Mouse (Mus musculus): ENCODE data around the gene Fgf15. TPM values are rescaled to one million over a fixed set of nuclear protein-coding genes. Genes with fewer than 3 reads are reported as not detected.
A peak's percentile ranks its signal among the peaks of the same experiment; 100 is the strongest.
"Not testable (repeated sequence)": the region's sequence is repeated elsewhere in the genome, so short reads cannot be mapped to it uniquely, and the experiment has no call there.

Fgf15 gene
- polyA plus RNA-seq, 1 experiment from 2014 or later: 78.7 TPM

DNA sequence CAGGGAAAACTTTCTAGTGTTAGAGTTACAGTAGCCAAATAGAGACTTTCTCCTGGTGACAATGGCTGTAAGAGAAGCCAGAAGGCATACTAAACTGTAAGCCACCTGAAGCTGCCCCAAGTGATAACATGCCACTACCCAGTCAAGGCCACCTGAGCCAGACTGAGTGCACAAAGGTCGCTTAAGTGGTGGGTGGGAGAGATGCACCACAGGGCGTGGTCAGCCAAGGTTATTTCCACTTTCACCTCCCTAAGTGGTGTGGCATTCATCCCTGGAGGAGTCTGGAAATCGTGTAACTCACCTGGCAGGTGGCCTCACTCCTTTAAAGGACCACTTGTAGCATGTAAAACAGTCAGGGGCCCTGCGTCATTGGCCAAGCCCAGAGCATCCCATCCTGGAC is 29.2 kb upstream of the Fgf15 start:
- Histone ChIP-seq H3K27ac (no peak overlapping the region), H3K9me3 (no peaks in the 10 kb centered on the region), H3K36me3 (replicated peaks) (no peaks in the 10 kb centered on the region), H3K4me3 (no peak overlapping the region), H3K4me1 (peaks cover 7% of the 10 kb centered on the region), H3K27me3 (ENCODE audit: poor library complexity, severe bottlenecking) (peaks cover 73% of the 10 kb centered on the region)
- no peak for DNase-seq (ENCODE audit: extremely low spot score, low spot score)
- 82% methylated on average over 4 of the region's 4 CpGs for WGBS

DNA sequence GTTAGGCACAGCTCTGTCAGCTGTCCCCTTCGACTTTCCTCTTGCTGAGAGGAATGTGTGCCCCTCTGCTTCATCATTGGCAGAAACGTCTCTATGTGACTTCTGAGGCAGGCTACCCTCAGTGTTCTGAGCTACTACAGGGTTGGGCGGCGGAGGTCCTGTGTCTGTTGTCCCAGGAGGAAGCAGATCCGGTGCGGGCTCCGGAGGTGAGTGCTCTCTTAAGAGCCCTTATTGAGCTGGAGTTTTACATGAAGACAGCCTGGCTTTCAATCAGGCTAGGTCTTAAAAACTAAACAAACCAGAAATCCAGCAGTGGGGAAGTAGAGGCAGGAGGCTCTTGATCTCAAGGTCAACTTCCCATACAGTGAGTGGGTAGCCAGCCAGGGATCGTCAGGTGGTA is 28.7 kb upstream of the Fgf15 start:
- Histone ChIP-seq H3K4me3 (no peak overlapping the region), H3K36me3 (replicated peaks) (no peaks in the 10 kb centered on the region), H3K27me3 (ENCODE audit: poor library complexity, severe bottlenecking) (peaks cover 73% of the 10 kb centered on the region), H3K9me3 (no peaks in the 10 kb centered on the region), H3K27ac (no peak overlapping the region), H3K4me1 (peaks cover 5% of the 10 kb centered on the region)
- DNase-seq (ENCODE audit: extremely low spot score, low spot score): no peak
- 82% methylated on average over 8 of the region's 8 CpGs for WGBS

DNA sequence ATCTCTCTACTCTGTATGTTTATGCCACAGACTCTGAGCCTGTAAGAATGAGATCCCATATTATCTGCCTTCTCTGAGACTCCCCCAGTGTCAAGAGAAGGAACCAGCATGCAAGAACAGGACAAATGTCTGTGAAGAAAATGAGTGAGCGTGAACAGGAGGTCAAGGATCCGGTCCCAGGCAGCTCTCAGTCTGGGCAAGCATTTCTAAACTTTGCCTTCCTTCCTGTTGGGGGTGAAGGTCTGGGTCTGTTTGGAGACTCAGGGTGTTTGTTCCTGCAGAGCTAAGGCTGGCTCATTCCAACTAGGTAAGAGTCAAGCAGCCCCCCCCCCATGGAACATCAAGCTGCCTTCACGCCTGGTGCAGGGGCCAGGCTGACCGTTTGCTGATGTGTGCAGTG is 23.9 kb upstream of the Fgf15 start:
- peaks cover 68% of the 10 kb centered on the region for H3K27me3 ChIP-seq (ENCODE audit: poor library complexity, severe bottlenecking)
- H3K4me3 ChIP-seq: no peak overlapping the region
- DNase-seq (ENCODE audit: extremely low spot score, low spot score): no peak
- no peaks in the 10 kb centered on the region for H3K36me3 ChIP-seq (replicated peaks)
- WGBS: 76% methylated on average over 4 of the region's 4 CpGs
- no peak overlapping the region; the same call in 1 of the 2 replicates for H3K27ac ChIP-seq
- peaks cover 25% of the 10 kb centered on the region for H3K4me1 ChIP-seq
- H3K9me3 ChIP-seq: no peaks in the 10 kb centered on the region

DNA sequence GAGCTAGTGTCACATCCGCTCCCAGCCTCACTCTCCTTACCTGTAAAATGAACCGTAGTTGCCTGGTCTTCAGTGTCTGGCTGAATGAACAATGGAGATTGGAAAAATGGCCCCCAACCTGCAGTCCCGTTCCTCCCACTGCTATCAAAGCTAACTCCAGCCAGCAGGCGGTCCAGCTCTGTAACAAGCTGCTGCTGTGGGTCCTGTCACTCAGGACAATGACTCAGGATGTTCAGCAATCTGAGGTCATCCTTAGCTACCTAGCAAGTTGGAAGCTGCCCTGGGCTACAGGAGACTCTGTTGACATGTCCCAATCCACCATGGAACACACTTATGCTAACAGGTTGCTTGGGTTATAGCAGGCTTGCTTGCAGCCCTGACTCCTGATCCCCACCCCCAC is 23.2 kb upstream of the Fgf15 start:
- DNase-seq (ENCODE audit: extremely low spot score, low spot score): no peak
- no peak overlapping the region for H3K4me3 ChIP-seq
- peaks cover 25% of the 10 kb centered on the region for H3K4me1 ChIP-seq
- H3K36me3 ChIP-seq (replicated peaks): no peaks in the 10 kb centered on the region
- no peak overlapping the region for H3K27ac ChIP-seq
- no peaks in the 10 kb centered on the region for H3K9me3 ChIP-seq
- H3K27me3 ChIP-seq (ENCODE audit: poor library complexity, severe bottlenecking): peaks cover 72% of the 10 kb centered on the region
- 72% methylated on average over 4 of the region's 4 CpGs for WGBS

DNA sequence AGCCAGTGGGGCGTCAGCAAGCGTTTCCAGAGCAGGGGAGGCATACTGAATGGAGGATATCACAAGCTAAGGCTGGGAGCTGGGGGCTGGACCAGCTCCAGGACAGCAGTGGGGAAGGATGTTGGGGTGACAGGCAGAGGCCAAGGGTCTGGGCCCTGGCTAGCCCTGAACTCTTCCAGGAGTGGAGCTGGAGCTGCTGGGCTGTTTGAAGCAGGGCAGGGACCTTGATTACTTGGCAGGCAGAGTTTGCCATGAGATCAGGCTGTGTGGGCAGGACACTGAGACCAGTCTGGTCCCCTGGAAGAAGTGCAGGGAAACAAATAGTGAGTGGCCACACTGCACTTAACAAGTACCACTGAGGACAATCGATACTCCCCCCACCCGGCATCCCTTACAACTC is 22.1 kb upstream of the Fgf15 start:
- H3K27ac ChIP-seq: no peak overlapping the region
- no peaks in the 10 kb centered on the region for H3K9me3 ChIP-seq
- peaks cover 25% of the 10 kb centered on the region for H3K4me1 ChIP-seq
- peaks cover 70% of the 10 kb centered on the region for H3K27me3 ChIP-seq (ENCODE audit: poor library complexity, severe bottlenecking)
- no peak for DNase-seq (ENCODE audit: extremely low spot score, low spot score)
- H3K4me3 ChIP-seq: no peak overlapping the region
- 66% methylated on average over 4 of the region's 4 CpGs for WGBS
- no peaks in the 10 kb centered on the region for H3K36me3 ChIP-seq (replicated peaks)

DNA sequence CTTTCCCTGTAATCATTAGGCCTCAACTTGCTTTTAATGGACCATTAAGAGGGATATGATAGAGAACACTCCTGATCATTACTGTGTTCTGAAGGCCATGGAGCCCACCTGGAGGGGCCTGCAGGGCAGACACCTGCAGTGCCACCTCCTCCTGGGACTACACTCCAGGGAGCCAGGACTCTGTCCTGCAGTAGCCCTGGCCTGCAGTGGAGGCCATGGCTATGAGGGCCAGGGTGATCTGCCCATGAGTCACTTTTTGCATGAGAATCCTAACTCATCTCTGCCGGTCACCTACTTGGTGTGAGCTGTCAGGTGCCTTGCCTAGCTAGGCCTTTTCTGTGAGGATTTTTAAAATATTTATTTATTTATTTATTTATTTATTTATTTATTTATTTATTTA is 17.9 kb upstream of the Fgf15 start:
- H3K9me3 ChIP-seq: no peaks in the 10 kb centered on the region
- 95% methylated on average over 1 of the region's 1 CpGs for WGBS
- H3K27ac ChIP-seq: no peak overlapping the region
- no peak for DNase-seq (ENCODE audit: extremely low spot score, low spot score)
- peaks cover 62% of the 10 kb centered on the region for H3K27me3 ChIP-seq (ENCODE audit: poor library complexity, severe bottlenecking)
- no peak overlapping the region for H3K4me3 ChIP-seq
- peaks cover 20% of the 10 kb centered on the region for H3K4me1 ChIP-seq
- no peaks in the 10 kb centered on the region for H3K36me3 ChIP-seq (replicated peaks)

DNA sequence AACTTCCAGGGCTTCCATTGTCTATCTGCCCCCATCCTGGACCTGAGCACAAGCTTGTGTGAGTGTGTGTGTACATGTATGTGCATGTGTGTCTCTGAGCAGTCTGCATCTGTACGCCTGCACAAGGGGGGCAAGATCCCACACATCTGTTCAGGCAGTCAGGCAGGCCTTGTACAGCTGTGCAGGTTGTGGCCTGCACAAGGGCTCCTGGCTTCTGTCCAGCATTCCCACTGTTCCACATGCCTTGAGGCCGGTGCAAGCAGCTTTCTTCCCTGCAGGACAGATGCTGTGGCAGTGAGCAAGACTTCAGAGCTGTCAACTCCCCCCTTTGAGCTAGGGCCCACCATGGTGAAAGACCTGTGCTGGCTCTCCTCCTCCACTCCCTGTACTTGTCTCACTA is 13.2 kb upstream of the Fgf15 start:
- H3K4me3 ChIP-seq: no peak overlapping the region
- no peaks in the 10 kb centered on the region for H3K36me3 ChIP-seq (replicated peaks)
- 0 out of 2 replicates have a peak overlapping the region, but pooled peaks have one; percentile 2 for H3K27ac ChIP-seq
- DNase-seq (ENCODE audit: extremely low spot score, low spot score): no peak
- no peaks in the 10 kb centered on the region for H3K9me3 ChIP-seq
- H3K27me3 ChIP-seq (ENCODE audit: poor library complexity, severe bottlenecking): peaks cover 43% of the 10 kb centered on the region
- 65% methylated on average over 2 of the region's 2 CpGs for WGBS
- H3K4me1 ChIP-seq: 0 out of 2 replicates have a peak, but pooled peaks cover 3% of the 10 kb centered on the region

DNA sequence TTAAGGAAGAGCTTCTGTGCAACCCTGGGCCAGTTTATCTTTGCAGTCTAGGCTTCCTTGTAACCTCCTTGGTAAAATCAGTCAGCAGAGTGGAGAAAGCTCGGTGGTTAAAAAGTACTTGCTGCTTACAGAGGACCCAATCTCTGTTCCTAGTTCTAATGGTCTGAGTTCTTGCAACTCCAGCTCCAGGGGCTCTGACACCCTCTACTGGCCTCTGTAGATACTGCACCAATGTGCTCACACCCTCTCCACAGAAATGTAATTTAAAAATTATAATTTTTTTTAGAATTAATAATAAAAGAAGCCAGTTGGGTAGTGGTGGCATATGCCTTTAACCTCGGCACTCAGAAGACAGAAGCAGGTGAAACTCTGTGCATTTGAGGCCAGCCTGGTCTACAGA is 8.7 kb upstream of the Fgf15 start:
- DNase-seq (ENCODE audit: extremely low spot score, low spot score): no peak
- no peak overlapping the region for H3K27ac ChIP-seq
- no peaks in the 10 kb centered on the region for H3K36me3 ChIP-seq (replicated peaks)
- H3K27me3 ChIP-seq (ENCODE audit: poor library complexity, severe bottlenecking): peaks cover 69% of the 10 kb centered on the region
- H3K4me1 ChIP-seq: peaks cover 22% of the 10 kb centered on the region
- H3K9me3 ChIP-seq: no peaks in the 10 kb centered on the region
- H3K4me3 ChIP-seq: no peak overlapping the region
- 82% methylated on average over 2 of the region's 2 CpGs for WGBS

DNA sequence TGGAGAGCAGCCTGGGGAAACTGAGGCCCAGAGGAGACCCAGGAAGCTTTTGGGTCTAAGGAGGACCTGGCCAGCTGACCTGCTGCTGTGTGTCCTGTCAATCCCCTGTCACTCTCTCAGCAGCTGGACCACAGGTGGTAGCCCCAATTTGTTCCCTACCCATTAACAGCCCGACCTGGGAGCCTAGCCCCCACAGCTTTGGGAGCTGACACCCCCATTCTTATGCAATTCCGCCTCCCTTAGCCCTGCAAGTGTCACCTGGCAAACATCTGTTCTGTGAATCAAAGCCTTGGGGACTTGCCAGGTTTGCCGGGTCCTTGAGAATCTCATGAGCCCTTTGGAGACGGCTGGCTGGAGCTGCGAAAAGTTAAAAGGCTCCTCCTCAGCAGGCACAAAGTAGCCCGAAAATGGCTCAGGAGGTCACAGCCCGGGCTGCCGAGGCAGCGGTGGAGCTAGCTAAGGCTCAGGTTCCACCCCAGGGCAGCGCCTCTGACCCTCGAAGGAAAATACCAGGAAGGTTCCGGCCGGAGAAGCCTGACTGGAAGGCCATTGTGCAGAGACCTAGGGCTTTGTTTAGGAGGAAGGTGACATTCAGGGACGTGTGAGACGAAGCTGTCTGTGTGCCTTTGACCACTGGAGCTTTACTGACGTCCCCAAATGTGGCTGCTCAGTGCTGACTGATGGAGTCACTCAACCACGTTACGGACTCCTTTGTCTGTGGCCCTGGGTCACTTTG is 7.6 kb upstream of the Fgf15 start:
- no peaks in the 10 kb centered on the region for H3K36me3 ChIP-seq (replicated peaks)
- peak overlapping the region; percentile 46 for H3K27ac ChIP-seq
- H3K9me3 ChIP-seq: no peaks in the 10 kb centered on the region
- 0 out of 2 replicates have a peak overlapping the region, but pooled peaks have one; percentile 12 for H3K4me3 ChIP-seq
- H3K4me1 ChIP-seq: peaks cover 20% of the 10 kb centered on the region
- WGBS: 6% methylated on average over 18 of the region's 18 CpGs
- DNase-seq (ENCODE audit: extremely low spot score, low spot score): no peak
- H3K27me3 ChIP-seq (ENCODE audit: poor library complexity, severe bottlenecking): peaks cover 80% of the 10 kb centered on the region

DNA sequence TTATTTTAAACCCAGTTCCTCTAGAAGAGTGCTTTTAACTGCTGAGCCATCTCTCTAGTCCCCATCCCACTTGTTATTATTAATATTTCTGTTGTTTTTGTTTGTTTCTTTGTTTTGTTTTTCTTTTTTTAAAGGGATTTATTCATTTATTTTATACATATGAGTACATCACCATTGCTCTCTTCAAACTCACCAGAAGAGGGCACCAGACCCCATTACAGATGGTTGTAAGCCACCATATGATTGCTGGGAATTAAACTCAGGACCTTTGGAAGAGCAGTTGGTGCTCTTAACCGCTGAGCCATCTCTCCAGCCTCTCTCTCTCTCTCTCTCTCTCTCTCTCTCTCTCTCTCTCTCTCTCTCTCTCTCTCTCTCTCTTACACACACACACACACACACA is 5.7 kb upstream of the Fgf15 start:
- H3K27me3 ChIP-seq (ENCODE audit: poor library complexity, severe bottlenecking): peaks cover 90% of the 10 kb centered on the region
- peaks cover 38% of the 10 kb centered on the region for H3K4me1 ChIP-seq
- WGBS: 81% methylated on average over 1 of the region's 1 CpGs
- not testable (repeated sequence) for DNase-seq (ENCODE audit: extremely low spot score, low spot score); H3K27ac ChIP-seq; H3K9me3 ChIP-seq; H3K4me3 ChIP-seq; H3K36me3 ChIP-seq (replicated peaks)

DNA sequence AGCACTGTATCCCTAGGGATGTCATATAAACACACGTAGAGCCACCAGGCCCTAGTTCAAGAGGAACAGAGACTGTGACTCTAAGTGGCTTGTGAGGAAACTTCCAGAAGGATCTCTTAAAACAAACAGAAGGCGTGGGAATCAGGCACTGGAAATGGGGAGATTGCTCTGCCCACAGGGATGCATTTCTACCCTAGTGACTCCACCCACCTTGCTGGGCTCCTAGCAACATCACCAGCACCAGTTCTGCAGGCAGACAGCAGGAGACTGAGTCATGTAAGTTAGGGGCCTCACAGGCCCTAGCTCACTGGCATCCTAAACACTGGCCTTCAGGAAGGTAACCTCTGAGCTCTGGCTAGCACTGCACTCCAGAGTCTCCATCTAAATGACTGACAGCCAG is 4.5 kb upstream of the Fgf15 start:
- WGBS: 88% methylated on average over 2 of the region's 2 CpGs
- peaks cover 50% of the 10 kb centered on the region for H3K4me1 ChIP-seq
- H3K36me3 ChIP-seq (replicated peaks): no peaks in the 10 kb centered on the region
- no peak overlapping the region for H3K4me3 ChIP-seq
- DNase-seq (ENCODE audit: extremely low spot score, low spot score): no peak
- H3K27ac ChIP-seq: peak overlapping the region; percentile 53; the same call in 1 of the 2 replicates
- H3K9me3 ChIP-seq: no peaks in the 10 kb centered on the region
- H3K27me3 ChIP-seq (ENCODE audit: poor library complexity, severe bottlenecking): peaks cover 100% of the 10 kb centered on the region

DNA sequence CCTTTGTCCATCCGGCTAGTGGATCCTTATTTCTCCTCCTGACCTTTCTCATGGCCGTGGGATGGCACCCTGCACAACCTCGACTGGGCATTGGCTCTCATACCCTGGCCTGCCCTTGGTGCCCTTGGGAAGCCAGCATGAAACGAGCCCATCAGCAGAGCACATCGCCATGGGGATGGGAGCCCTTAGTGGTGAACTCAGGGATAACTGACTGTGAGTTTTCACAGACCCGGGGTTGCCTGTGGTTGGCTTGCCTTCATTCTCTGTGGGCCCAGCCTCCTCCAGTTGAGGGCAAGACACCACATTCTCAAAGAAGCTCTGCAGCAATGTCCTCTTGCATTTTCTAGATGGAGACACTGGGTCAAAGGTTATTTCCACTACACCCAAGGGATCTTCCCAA is 4.0 kb upstream of the Fgf15 start:
- no peak overlapping the region for H3K4me3 ChIP-seq
- no peak overlapping the region for H3K27ac ChIP-seq
- no peak for DNase-seq (ENCODE audit: extremely low spot score, low spot score)
- H3K36me3 ChIP-seq (replicated peaks): no peaks in the 10 kb centered on the region
- H3K27me3 ChIP-seq (ENCODE audit: poor library complexity, severe bottlenecking): peaks cover 100% of the 10 kb centered on the region
- WGBS: 48% methylated on average over 6 of the region's 6 CpGs
- H3K9me3 ChIP-seq: no peaks in the 10 kb centered on the region
- H3K4me1 ChIP-seq: peaks cover 55% of the 10 kb centered on the region

DNA sequence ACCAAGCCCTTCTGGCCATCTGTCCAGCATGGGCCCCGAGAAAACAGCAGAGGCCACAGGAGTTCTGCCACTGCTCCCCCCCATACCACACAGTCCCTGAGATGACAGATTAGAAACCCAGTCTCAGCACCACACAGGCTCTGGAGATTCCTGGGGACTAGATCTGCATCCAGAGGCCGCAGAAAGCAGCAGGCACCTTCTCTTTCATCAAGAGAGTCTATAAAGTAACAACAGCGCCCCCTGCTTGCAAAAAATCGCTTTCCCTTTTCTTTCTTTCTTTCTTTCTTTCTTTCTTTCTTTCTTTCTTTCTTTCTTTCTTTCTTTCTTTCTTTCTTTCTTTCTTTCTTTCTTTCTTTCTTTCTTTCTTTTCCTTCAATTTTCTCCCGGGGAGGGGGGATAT is 2.1 kb upstream of the Fgf15 start:
- Histone ChIP-seq H3K27me3 (ENCODE audit: poor library complexity, severe bottlenecking) (peaks cover 100% of the 10 kb centered on the region), H3K4me1 (peaks cover 65% of the 10 kb centered on the region), H3K36me3 (replicated peaks) (peaks cover 4% of the 10 kb centered on the region), H3K4me3 (peak overlapping the region; percentile 64), H3K9me3 (no peaks in the 10 kb centered on the region), H3K27ac (peak overlapping the region; percentile 59)
- DNase-seq (ENCODE audit: extremely low spot score, low spot score): no peak
- 5% methylated on average over 5 of the region's 5 CpGs for WGBS
